Mouse (Mus musculus) kidney, embryonic 16.5 days (tissue): ENCODE results near the gene Rnf157. TPM values are rescaled to one million over a fixed set of nuclear protein-coding genes. Genes with fewer than 3 reads are reported as not detected.

ENCODE experiments used
- ATAC-seq: fragments of 200-750 bp; cut with Nextera tagmentation; 2 replicates; pipeline ENCODE4 v1.8.0; 2017; ENCODE audit warnings: moderate TSS enrichment; ENCODE audit not compliant: low FRiP score, low TSS enrichment
- H3K27ac ChIP-seq: fragments of 300-500 bp; sonication (generic); 2 replicates; pipeline ENCODE4 v1.5.1; 2014; ENCODE audit warnings: low read length
- H3K27me3 ChIP-seq: fragments of 300-500 bp; sonication (generic); 2 replicates; pipeline ENCODE4 v1.6.1; 2014; ENCODE audit warnings: low read length, control low read depth, mixed read lengths; ENCODE audit not compliant: insufficient read depth
- H3K36me3 ChIP-seq: fragments of 300-500 bp; sonication (generic); 2 replicates; pipeline ENCODE4 v1.6.1; 2014; ENCODE audit warnings: low read length, control low read depth, mixed read lengths; ENCODE audit not compliant: insufficient read depth
- H3K4me1 ChIP-seq: fragments of 300-500 bp; sonication (generic); 2 replicates; pipeline ENCODE4 v1.6.1; 2014; ENCODE audit warnings: low read length, control low read depth, mixed read lengths; ENCODE audit not compliant: insufficient read depth
- H3K4me2 ChIP-seq: fragments of 300-500 bp; sonication (generic); replicated peaks from 2 replicates; pipeline ENCODE4 v1.6.1; 2014; ENCODE audit warnings: low read depth, low read length
- H3K4me3 ChIP-seq: fragments of 300-500 bp; sonication (generic); 2 replicates; pipeline ENCODE4 v1.5.1; 2014; ENCODE audit warnings: mild to moderate bottlenecking, low read length
- H3K9ac ChIP-seq: fragments of 300-500 bp; sonication (generic); replicated peaks from 2 replicates; pipeline ENCODE4 v1.6.1; 2014; ENCODE audit warnings: low read length
- H3K9me3 ChIP-seq: fragments of 300-500 bp; sonication (generic); 2 replicates; pipeline ENCODE4 v1.6.1; 2016; ENCODE audit warnings: low read length, control low read depth
- WGBS: fragments of 180-500 bp; shearing (Covaris S2); extraction: QIAGEN DNeasy Blood & Tissue Kit; methylation state at CpG from one replicate; pipeline ENCODE4 v1.1.7; 2014; 5-methylcytosine and 5-hydroxymethylcytosine counted together
- polyA plus RNA-seq: library from polyadenylated mRNA; unstranded; fragments of >200 nt; fragmentation: Nextera tagmentation; extraction: Ambion mirVana; gene quantifications from 2 replicates; pipeline ENCODE4 v1.2.1, GENCODE M21; 2015

Gene Rnf157
- polyA plus RNA-seq, 1 experiment from 2014 or later: 6.1 TPM

DNA sequence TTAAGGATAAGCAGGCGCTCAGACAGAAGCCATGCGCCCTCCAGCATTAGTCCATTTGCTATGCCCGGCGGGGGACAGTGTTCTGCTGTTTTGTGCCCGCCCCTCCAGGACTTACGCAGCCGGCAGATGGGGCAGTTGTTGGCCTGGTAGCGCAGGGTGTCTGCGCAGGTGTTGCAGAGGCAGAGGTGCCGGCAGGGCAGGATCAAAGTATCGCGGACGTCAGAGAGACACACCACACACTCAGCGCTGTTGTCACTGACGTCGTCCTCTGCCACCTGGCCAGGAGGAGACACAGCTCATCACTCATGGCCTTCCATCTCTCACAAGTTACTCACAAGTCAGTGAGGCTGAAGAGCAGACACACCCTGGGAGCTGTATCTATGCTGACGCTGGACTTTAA lies 58.3 kb downstream of the Rnf157 start:
- no peaks in the 10 kb centered on the region for H3K27me3 ChIP-seq
- no peak for ATAC-seq
- 52% methylated on average over 17 of the region's 17 CpGs for whole genome bisulfite sequencing
- H3K36me3 ChIP-seq: peaks cover 6% of the 10 kb centered on the region; the same call in 1 of the 2 replicates
- H3K4me2 ChIP-seq: no peak overlapping the region
- H3K27ac ChIP-seq: no peak overlapping the region
- H3K9ac ChIP-seq: no peak overlapping the region
- H3K4me1 ChIP-seq: peaks cover 6% of the 10 kb centered on the region; the same call in 1 of the 2 replicates
- no peaks in the 10 kb centered on the region for H3K9me3 ChIP-seq
- H3K4me3 ChIP-seq: no peak overlapping the region

DNA sequence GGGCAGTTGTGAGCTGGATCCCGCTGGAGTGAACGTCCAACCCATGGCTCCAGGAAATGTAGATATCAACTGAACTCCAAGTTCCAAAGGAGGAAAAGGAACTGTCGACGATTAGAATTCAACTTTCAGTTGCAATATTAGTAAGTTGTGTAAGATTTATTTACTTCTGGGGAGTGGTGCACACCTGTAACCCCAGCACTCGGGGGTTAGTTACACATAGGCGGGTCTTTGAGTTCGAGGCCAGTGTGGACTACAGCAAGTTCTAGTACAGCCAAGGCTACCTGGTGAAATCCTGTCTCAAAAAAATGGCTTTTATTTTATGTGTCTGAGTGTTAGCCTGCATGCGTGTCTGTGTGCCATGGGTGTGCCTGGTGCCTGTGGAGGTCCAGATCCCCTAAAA lies 59.3 kb downstream of the Rnf157 start:
- Histone ChIP-seq H3K27ac (no peak overlapping the region), H3K4me3 (no peak overlapping the region), H3K9me3 (no peaks in the 10 kb centered on the region), H3K4me2 (no peak overlapping the region), H3K36me3 (peaks cover 6% of the 10 kb centered on the region; the same call in 1 of the 2 replicates), H3K4me1 (0 out of 2 replicates have a peak, but pooled peaks cover under 1% of the 10 kb centered on the region), H3K27me3 (no peaks in the 10 kb centered on the region), H3K9ac (no peak overlapping the region)
- 90% methylated on average over 8 of the region's 8 CpGs for WGBS
- ATAC-seq: no peak

DNA sequence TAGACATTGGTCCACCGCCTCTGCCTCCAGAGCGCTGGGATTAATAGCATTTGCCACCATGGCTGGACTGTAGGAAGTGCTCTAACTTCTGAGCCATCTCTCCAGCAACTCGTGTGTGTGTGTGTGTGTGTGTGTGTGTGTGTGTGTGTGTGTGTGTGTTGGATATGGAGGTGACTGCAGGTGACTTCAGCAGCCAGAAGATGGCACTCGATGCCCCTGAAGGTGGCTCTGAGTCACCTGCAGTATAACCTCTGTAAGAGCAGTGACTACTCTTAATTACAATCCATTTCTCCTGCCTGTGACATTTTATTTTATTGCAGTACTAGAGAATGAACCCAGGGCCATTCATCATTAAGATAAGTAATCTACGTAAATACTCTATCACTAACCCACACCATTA lies 61.5 kb downstream of the Rnf157 start:
- H3K9me3 ChIP-seq: no peaks in the 10 kb centered on the region
- no peak overlapping the region for H3K4me3 ChIP-seq
- no peak overlapping the region for H3K27ac ChIP-seq
- peaks cover 14% of the 10 kb centered on the region; the same call in 1 of the 2 replicates for H3K36me3 ChIP-seq
- H3K4me2 ChIP-seq: no peak overlapping the region
- no peaks in the 10 kb centered on the region for H3K27me3 ChIP-seq
- no peaks in the 10 kb centered on the region for H3K4me1 ChIP-seq
- H3K9ac ChIP-seq: no peak overlapping the region
- ATAC-seq: no peak
- WGBS: 82% methylated on average over 5 of the region's 5 CpGs

DNA sequence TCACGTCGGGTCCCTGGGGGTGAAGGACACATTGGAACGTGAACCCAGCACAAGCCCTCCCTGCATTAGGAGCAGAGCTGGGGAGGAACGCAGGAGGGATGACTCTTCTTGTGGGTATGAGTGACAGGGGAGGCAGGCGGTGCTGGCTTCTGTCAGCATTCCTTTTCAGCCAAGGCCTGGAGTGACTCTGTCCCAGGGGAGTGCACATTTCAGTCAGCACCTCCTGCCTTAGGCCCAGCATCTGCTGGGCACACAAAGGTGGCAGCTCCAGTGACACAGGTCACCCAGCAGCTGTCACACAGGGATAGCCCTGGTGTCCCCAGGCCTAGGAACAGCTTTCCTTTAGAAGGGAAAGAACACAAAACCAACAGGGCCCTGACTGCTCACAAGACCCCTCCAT lies 64.9 kb downstream of the Rnf157 start:
- H3K9ac ChIP-seq: 0 out of 2 replicates have a peak overlapping the region, but pooled peaks have one; percentile 16
- H3K27me3 ChIP-seq: no peaks in the 10 kb centered on the region
- WGBS: 72% methylated on average over 5 of the region's 5 CpGs
- H3K4me2 ChIP-seq: no peak overlapping the region
- peaks cover 4% of the 10 kb centered on the region for H3K4me1 ChIP-seq
- no peaks in the 10 kb centered on the region for H3K9me3 ChIP-seq
- H3K27ac ChIP-seq: no peak overlapping the region
- no peak overlapping the region for H3K4me3 ChIP-seq
- H3K36me3 ChIP-seq: 0 out of 2 replicates have a peak, but pooled peaks cover 10% of the 10 kb centered on the region
- no peak for ATAC-seq

DNA sequence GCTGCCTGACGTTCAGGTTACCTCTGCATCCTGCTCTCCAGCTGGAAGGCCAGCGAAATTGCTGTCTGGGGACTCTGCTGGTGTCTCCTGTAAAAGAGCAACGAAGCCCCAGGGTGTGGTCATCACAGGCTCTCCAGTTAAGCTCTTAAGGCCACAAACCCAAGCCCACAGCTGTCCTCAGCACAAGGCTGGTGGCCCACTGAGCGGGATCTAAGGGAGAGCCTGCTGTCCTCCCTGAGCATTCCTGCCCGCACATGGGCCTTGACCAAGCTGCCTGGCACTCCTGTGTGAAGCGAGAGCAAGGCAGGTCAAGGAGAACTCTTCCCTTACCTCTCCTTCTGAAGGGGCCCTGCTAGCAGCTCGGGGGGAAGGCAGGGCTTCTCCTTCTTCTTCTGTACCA lies 65.8 kb downstream of the Rnf157 start:
- Histone ChIP-seq H3K4me1 (peaks cover 14% of the 10 kb centered on the region), H3K27me3 (no peaks in the 10 kb centered on the region), H3K36me3 (0 out of 2 replicates have a peak, but pooled peaks cover 10% of the 10 kb centered on the region), H3K9me3 (no peaks in the 10 kb centered on the region), H3K9ac (no peak overlapping the region), H3K27ac (no peak overlapping the region), H3K4me2 (no peak overlapping the region), H3K4me3 (no peak overlapping the region)
- 80% methylated on average over 7 of the region's 7 CpGs for WGBS
- ATAC-seq: no peak

DNA sequence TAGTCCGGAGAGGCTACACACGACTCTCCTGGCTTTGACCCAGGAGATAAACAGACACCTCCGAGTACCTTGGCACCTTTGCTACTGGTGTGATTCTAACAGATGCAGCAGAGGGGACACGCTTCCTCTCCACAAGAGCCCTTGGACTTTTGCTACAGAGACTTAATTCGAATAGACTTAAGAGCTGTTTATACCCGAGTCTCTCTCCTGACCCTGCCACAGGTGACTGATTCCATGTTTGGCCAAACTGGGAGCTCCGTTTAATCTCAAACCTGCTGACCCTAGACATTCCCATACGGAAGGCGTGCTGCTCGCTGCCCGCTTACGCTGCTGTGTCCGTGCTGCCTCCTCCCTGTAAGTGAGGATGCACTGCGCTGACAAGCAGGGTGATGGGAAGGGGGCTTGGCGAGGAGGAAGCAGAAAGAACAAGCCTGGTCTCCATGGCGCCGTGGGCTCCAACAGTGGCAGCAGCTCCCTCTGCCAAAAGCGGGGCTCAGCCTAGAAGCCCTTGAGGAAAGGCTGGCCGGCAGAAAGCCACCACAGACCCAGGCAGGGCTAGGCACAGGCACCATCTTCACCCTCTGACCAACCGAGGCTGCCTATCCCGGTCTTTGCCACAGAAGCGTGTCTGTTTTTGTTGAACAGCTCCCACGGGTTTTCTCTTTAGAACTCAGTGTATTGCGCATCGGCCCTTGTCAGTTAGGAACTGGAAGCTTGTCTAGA lies 70.6 kb downstream of the Rnf157 start:
- 43% methylated on average over 25 of the region's 25 CpGs for WGBS
- peak overlapping the region; percentile 20; the same call in 1 of the 2 replicates for H3K4me2 ChIP-seq
- H3K27ac ChIP-seq: peak overlapping the region; percentile 33; the same call in 1 of the 2 replicates
- H3K36me3 ChIP-seq: 0 out of 2 replicates have a peak, but pooled peaks cover 9% of the 10 kb centered on the region
- ATAC-seq: 0 out of 2 replicates have a peak, but pooled peaks have one; percentile 9
- H3K4me3 ChIP-seq: no peak overlapping the region
- H3K27me3 ChIP-seq: no peaks in the 10 kb centered on the region
- H3K9ac ChIP-seq: 0 out of 2 replicates have a peak overlapping the region, but pooled peaks have one; percentile 6
- H3K9me3 ChIP-seq: no peaks in the 10 kb centered on the region
- peaks cover 40% of the 10 kb centered on the region for H3K4me1 ChIP-seq

DNA sequence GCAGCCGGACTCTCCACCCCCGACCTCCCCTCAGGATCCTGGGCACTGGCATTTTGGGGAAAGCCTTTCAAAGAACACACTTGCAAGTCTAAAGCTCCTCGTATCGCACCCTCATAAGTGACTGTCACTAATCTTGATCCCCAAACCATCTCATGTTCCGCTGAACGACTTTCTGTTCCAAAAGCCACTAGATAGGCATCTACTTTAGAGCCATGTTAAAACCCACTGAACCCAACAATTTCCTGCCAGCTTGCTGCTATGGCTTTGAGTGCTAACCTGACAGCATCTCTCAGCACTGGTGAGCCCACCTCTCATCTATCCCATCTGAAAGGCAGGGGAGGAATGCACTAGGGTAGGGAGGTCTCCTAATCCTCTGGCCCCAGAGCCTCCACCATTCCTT lies 75.3 kb downstream of the Rnf157 start:
- WGBS: 64% methylated on average over 6 of the region's 6 CpGs
- no peak overlapping the region for H3K4me2 ChIP-seq

DNA sequence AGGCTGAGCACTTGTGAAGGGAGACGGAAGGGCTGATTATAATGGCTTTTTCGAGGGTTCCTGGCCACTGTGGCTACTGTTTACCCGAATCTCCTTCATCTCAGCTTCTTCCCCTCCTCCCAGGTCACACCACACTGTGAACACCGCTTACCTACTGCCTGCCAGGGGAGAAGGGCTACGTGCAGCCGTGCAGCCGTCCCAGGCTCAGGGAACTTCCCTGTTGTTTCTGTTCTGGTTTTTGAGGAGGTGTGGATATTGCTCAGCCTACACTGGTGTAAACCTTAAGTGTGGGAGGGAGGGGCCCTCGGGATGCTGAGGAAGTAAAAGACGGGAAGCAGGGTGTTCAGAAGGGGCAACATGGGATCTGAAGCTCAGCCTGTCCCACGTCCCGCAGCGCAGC lies 75.8 kb downstream of the Rnf157 start:
- no peaks in the 10 kb centered on the region for H3K9me3 ChIP-seq
- peak overlapping the region; percentile 29 for H3K9ac ChIP-seq
- H3K4me3 ChIP-seq: no peak overlapping the region
- no peaks in the 10 kb centered on the region for H3K36me3 ChIP-seq
- peak overlapping the region; percentile 23; the same call in 1 of the 2 replicates for H3K27ac ChIP-seq
- H3K4me2 ChIP-seq: no peak overlapping the region
- H3K4me1 ChIP-seq: peaks cover 73% of the 10 kb centered on the region
- 34% methylated on average over 12 of the region's 12 CpGs for WGBS
- no peak for ATAC-seq
- H3K27me3 ChIP-seq: peaks cover 18% of the 10 kb centered on the region

More for the DNA sequence above, 75.3 kb downstream of the Rnf157 start:
- Histone ChIP-seq H3K9me3 (no peaks in the 10 kb centered on the region), H3K9ac (peak overlapping the region; percentile 29; the same call in 1 of the 2 replicates), H3K4me3 (no peak overlapping the region), H3K4me1 (peaks cover 73% of the 10 kb centered on the region), H3K27ac (no peak overlapping the region), H3K27me3 (peaks cover 18% of the 10 kb centered on the region), H3K36me3 (no peaks in the 10 kb centered on the region)
- ATAC-seq: no peak

DNA sequence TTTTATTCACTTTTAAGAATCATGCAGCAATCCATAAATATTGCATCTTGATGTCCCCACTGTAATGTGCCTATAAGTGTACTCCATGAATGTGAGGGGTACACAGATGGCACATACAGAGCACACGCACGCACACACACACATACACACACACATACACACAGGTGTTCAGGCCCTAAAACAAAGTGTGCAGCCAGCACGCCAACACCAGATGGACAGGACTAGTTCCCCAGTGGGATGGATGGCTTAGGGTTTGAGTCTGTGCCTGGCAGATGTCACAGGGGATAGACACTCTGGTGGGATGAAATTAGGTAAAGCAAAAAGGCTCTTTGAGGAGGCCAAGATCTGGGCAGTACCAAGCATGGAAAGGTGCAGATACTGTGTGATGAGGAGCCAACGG lies 76.4 kb downstream of the Rnf157 start:
- Histone ChIP-seq H3K4me1 (peaks cover 73% of the 10 kb centered on the region), H3K9ac (peak overlapping the region; percentile 78; the same call in 1 of the 2 replicates), H3K27me3 (peaks cover 18% of the 10 kb centered on the region), H3K4me2 (no peak overlapping the region; the same call in 1 of the 2 replicates), H3K27ac (peak overlapping the region; percentile 82; the same call in 1 of the 2 replicates), H3K9me3 (no peaks in the 10 kb centered on the region), H3K36me3 (no peaks in the 10 kb centered on the region), H3K4me3 (peak overlapping the region; percentile 65; the same call in 1 of the 2 replicates)
- ATAC-seq: no peak
- 80% methylated on average over 4 of the region's 4 CpGs for WGBS
